Mouse (Mus musculus) bone marrow, adult 2 months (tissue): ENCODE measurements around the gene Acat3.

Source experiments
- CTCF ChIP-seq: fragments of 200-500 bp; IDR thresholded peaks from 2 replicates; pipeline ENCODE4 v1.5.1; 2011; ENCODE audit warnings: low read length, control low read depth; ENCODE audit not compliant: control insufficient read depth, insufficient read depth
- POLR2A ChIP-seq: fragments of 200-500 bp; IDR thresholded peaks from 2 replicates; pipeline ENCODE4 v1.6.1; 2011; ENCODE audit warnings: low read depth, mild to moderate bottlenecking, control low read depth, low read length, borderline replicate concordance; ENCODE audit not compliant: control insufficient read depth

GRCm38 (mm10) chr17:12941543-12942260 lies 1.3 kb upstream of the Acat3 start:
- TF ChIP-seq CTCF, result no peak
- no peak for TF ChIP-seq POLR2A
